Mouse (Mus musculus) heart, postnatal 10 days (tissue): ENCODE measurements around the gene Smarcad1. TPM values are rescaled to one million over a fixed set of nuclear protein-coding genes. Genes with fewer than 3 reads are reported as not detected.
"Not testable (repeated sequence)": the region's sequence is repeated elsewhere in the genome, so short reads cannot be mapped to it uniquely, and the experiment has no call there.

ENCODE experiments used
- DNase-seq, 2 experiments: peaks; one replicate each; pipeline ENCODE4 v3.0.0; 2021
- intact Hi-C: fragments of 180-260 bp; cut with DNase I; formaldehyde crosslinking; loops from one replicate; pipeline ENCODE4 v1.15.1; 2025
- total RNA-seq, 2 experiments: library from RNA; stranded (reverse); gene quantifications; 2 replicates each; pipeline ENCODE4 v1.2.3; 2021

The Smarcad1 gene
- total RNA-seq, result 10 to 100 TPM; 27.9 to 34.9 TPM

DNA sequence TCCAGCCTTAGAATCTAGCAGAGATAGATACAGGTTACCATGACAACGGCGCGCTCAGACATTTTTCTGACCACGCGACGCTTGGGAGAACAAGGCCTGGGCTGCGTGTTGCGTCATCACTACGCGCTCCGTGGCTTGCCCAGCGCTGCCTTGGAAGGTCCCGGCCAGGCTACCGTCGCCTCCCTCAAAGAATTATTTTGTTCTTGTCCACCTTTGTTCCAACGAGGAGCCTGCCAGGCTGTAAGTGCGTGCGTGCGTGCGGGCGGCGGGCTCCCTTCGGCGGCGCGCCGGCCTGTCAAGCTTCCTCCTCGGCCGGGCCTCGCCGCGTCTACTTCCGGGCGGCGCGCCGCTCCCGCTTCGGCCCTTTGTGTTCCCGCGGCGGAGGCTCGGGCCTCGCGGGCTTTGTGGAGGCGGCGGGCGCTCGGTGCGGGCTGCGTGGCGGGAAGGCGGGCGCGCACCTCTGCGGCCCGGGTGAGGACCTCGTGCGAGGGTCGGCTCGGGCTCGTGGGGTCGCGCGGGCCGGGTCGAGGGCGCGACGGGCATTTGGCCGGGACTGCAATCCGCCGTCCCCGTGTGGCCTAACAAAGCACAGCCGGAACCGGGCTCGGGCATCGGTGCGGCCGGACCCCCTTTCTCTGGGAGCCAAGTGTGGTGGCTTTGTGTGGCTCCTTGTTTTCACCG, at the start of gene Smarcad1:
Smarcad1 (plus strand) TSS at position 93 of the 681 bp plus-strand sequence.
- intact Hi-C loops, result loop anchor here (5.0 kb wide), 1 partner anchor 485 kb away; the partner anchor contains the start of gene Tnip3
- peak; percentile 93 to 94 for DNase-seq

GRCm38 (mm10) chr6:64996824-64997421, 45.5 kb upstream of the Smarcad1 start:
- intact Hi-C loops, result loop anchor here (5.0 kb wide), 1 partner anchor 310 kb away; no protein-coding TSS in a partner anchor
- DNase-seq, result peak; percentile 4 to 10

DNA sequence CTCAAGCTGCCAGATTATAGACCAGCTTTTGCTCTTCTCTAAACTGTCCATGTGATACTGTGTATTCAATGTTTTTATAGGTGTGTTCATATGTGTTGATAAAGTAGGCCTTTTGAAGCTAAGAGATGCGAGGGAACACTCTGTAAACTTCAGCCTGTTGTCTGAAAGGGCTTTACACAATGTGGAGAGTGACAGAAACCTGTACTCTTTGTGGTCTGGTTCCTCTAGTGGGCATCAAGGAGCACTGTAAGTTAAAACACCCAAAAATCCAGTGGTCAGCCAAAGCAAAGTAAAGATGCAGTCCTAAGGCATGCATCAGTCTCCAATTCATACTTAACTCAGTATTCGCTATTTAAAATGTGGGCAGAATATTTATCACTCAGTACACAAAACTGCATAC, 44.6 kb upstream of the Smarcad1 start:
- DNase-seq, result no peak
- intact Hi-C loops, result loop anchor here (5.0 kb wide), 1 partner anchor 311 kb away; no protein-coding TSS in a partner anchor

GRCm38 (mm10) chr6:65000757-65001156, 41.6 kb upstream of the Smarcad1 start:
- intact Hi-C loops, DNase-seq: not testable (repeated sequence)

- intact Hi-C loops, result no loop called here
- DNase-seq, result no peak
Measured at GRCm38 (mm10) chr6:65002196-65002595, 40.2 kb upstream of the Smarcad1 start.

DNA sequence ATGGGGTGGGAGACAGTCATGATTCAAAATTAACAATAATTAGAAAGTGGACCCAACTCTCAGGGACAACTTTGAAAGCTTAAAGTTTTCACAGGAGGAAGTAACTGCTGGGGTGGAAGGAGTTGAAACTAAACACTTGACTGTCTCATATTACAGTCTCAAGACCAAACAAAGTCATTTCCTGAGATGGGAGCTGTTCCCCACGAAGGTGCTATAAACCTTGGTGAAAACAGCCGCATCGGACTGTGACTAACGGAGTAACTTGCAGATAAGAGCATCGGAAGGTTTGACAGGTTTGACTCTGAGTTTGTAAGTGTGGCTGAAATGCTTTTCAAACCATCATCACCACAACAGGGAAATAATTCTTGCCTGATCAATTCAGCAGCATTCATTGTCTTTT, 33.5 kb upstream of the Smarcad1 start:
- no peak for DNase-seq

DNA sequence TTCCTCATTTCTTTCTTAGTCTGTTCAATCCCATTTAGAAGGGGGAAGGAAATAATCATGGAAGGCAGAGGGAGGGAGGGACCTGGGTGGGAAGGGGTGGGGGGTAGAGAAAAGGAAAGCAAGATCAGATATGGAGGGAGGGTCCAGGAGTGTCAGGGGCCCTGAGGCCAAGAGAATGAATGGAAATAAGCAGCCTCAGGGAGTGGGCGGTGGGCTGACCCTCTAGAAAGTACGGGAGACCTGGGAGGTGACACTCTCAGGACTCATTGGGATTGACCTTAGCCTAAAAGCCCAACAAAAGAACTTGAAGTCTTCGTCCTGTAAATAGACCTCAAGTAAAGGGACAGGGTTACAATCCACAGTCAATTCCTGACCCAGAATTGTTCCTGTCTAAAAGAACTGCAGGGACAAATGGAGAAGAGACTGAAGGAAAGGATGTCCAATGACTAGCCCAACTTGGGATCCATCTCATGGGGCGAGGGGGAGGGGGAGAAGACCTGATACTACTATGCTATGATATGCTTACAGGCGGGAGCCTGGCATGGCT, 30.9 kb upstream of the Smarcad1 start:
- no peak for DNase-seq
- intact Hi-C loops, result no loop called here

More for the DNA sequence above, 33.5 kb upstream of the Smarcad1 start:
- intact Hi-C loops, result no loop called here

- DNase-seq, result no peak
- intact Hi-C loops, result no loop called here
Measured at GRCm38 (mm10) chr6:65012142-65012541, 30.2 kb upstream of the Smarcad1 start.

GRCm38 (mm10) chr6:65017566-65017965, 24.8 kb upstream of the Smarcad1 start:
- DNase-seq, result no peak
- intact Hi-C loops, result no loop called here

- intact Hi-C loops, DNase-seq: not testable (repeated sequence)
Measured at GRCm38 (mm10) chr6:65018966-65019365, 23.4 kb upstream of the Smarcad1 start.

- intact Hi-C loops, result no loop called here
- DNase-seq, result no peak
Measured at GRCm38 (mm10) chr6:65021883-65022282, 20.5 kb upstream of the Smarcad1 start.

- intact Hi-C loops, result no loop called here
- no peak for DNase-seq
Measured at GRCm38 (mm10) chr6:65023053-65023452, 19.3 kb upstream of the Smarcad1 start.

- no peak for DNase-seq
- intact Hi-C loops, result no loop called here
Measured at GRCm38 (mm10) chr6:65024668-65025067, 17.7 kb upstream of the Smarcad1 start.

DNA sequence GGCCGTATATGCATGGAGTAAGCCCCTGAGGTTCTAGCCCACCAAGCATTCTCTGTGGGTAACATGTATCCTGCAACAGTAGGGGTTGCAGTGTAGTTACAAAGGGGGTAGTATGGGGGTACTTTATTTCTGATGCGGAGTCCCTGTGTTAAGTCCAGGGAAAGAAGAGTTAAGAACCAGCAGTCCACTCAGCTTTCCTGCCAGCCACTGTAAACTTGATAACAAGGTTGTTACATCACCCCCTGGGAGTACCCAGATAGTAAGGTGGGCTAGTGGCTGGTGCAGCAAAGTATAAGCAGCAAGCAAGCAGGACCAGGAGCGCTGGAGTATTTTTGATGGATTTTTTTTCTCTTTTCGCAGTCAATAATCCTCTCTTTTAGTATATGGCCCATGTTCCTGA, 17.3 kb upstream of the Smarcad1 start:
- intact Hi-C loops, result no loop called here
- DNase-seq, result no peak

DNA sequence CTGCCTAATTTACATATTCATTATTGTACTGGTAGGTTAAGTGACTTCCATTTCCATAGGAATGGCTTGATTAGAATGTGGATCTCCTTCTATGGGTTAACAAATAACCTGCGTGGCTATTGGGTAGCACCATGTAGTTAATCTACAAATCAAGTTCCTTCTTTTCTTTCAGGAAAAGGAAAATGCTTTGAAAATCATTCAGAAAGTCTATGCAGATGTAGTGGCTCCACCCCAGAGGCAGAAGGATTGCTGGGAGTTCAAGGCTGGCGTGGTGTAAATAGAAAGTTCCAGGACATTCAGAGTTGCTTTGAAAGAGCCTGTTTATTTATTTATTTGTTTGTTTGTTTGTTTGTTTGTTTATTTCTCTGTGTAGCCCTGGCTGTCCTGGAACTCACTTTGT, 7.7 kb upstream of the Smarcad1 start:
- DNase-seq, result no peak

DNA sequence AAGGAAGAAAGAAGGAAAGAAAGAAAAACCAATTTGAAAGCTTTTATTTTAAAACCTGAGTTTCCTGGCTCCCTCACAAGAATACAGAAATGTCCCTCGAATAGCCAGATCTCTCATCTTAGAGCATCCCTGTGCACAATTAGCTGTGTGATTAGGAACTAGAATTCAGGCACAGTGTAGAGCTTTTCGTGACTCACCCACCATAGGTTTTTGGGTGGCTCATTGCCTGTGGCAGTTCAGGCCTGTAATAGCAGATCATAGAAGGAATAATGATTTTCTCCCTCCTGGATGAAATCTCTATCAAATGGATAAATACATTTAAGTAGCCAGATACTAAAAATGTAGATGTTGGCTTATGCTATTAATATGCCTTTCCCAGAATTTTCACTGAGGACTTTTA, 6.9 kb upstream of the Smarcad1 start:
- no peak for DNase-seq

More for the DNA sequence above, 7.7 kb upstream of the Smarcad1 start:
- intact Hi-C loops, result no loop called here

GRCm38 (mm10) chr6:65041932-65042331, 451 bp upstream of the Smarcad1 start:
- intact Hi-C loops, result loop anchor here (5.0 kb wide), 1 partner anchor 485 kb away; the partner anchor contains the start of gene Tnip3
- DNase-seq, result peak in 1 of 2 experiments; percentile 3

More for the DNA sequence above, 6.9 kb upstream of the Smarcad1 start:
- intact Hi-C loops, result no loop called here

- no peak for DNase-seq
- intact Hi-C loops, result loop anchor here (5.0 kb wide), 1 partner anchor 484 kb away; the partner anchor contains the start of gene Tnip3
Measured at GRCm38 (mm10) chr6:65043241-65043640, 858 bp downstream of the Smarcad1 start.

GRCm38 (mm10) chr6:65049100-65049499, 6.7 kb downstream of the Smarcad1 start:
- intact Hi-C loops, result no loop called here
- no peak for DNase-seq

- intact Hi-C loops, result no loop called here
- DNase-seq, result no peak
Measured at GRCm38 (mm10) chr6:65056620-65057019, 14.2 kb downstream of the Smarcad1 start.

- intact Hi-C loops, DNase-seq: not testable (repeated sequence)
Measured at GRCm38 (mm10) chr6:65057137-65057536, 14.8 kb downstream of the Smarcad1 start.

DNA sequence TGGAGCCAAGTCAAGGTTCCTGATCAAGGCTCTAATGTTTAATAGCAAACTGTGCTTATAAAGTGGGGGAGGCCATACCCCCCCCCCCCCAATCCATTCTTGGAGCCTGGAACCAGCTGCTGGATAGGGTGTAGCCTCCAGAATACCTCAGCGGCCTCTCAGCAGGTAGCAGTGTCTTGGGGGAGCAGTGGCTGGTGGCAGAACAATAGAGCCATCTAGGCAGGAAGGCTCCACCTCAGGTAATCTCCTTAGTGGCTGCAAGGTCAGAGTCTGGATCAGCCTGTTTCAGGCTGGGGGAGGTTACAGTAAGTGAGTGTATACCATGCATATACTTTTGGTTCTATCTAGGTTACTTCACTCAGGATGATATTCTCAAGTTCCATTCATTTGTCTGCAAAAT, 18.7 kb downstream of the Smarcad1 start:
- DNase-seq, result no peak
- intact Hi-C loops, result no loop called here
